Mouse (Mus musculus): ENCODE measurements around the gene Ushbp1. TPM values are rescaled to one million over a fixed set of nuclear protein-coding genes. Genes with fewer than 3 reads are reported as not detected.

The Ushbp1 gene
- polyA plus RNA-seq, 1 experiment from 2014 or later = 5.6 TPM

- 6% methylated on average over 45 of the region's 89 CpGs for WGBS (ENCODE audit: insufficient replicate concordance)
- Histone ChIP-seq H3K9me3 (ENCODE audit: low read length) (no peaks in the 10 kb centered on the region), H3K9ac (replicated peaks) (peak within 1 kb of the TSS; percentile 78), H3K27ac (ENCODE audit: low read depth) (peak within 1 kb of the TSS; percentile 96), H3K4me1 (ENCODE audit: insufficient read depth) (peaks cover 28% of the 10 kb centered on the region), H3K4me3 (ENCODE audit: low read depth, low read length) (peak within 1 kb of the TSS; percentile 70), H3K36me3 (replicated peaks; ENCODE audit: insufficient read depth, low read length) (peaks cover 8% of the 10 kb centered on the region; the same call in 1 of the 2 replicates), H3K4me2 (ENCODE audit: low read depth, low read length) (peak within 1 kb of the TSS; percentile 92), H3K27me3 (ENCODE audit: insufficient read depth, low read length) (peaks cover 16% of the 10 kb centered on the region)
- TF ChIP-seq CTCF (IDR thresholded peaks at IDR 0.05; ENCODE audit: low read depth) = no peak
- TF ChIP-seq EP300 (IDR thresholded peaks at IDR 0.05; ENCODE audit: low read depth) = no peak
- peak; percentile 74 for DNase-seq
- peak; percentile 5 for ATAC-seq
Observed at GRCm38 (mm10) chr8:71381421-71381970, 14.1 kb downstream of the Ushbp1 start, which contains the start of gene Nr2f6. Gene Nr2f6 (minus strand): TSS chr8:71381960.

- peak overlapping the region; percentile 70 for H3K4me3 ChIP-seq (ENCODE audit: low read depth, low read length)
- 5% methylated on average over 70 of the region's 72 CpGs for WGBS (ENCODE audit: insufficient replicate concordance)
Observed at GRCm38 (mm10) chr8:71380178-71381171, 15.1 kb downstream of the Ushbp1 start.

GRCm38 (mm10) chr8:71379512-71380075 lies 16.0 kb downstream of the Ushbp1 start:
- H3K27ac ChIP-seq (ENCODE audit: low read depth) = peak overlapping the region; percentile 96
- TF ChIP-seq CTCF (IDR thresholded peaks at IDR 0.05; ENCODE audit: low read depth) (no peak), EP300 (IDR thresholded peaks at IDR 0.05; ENCODE audit: low read depth) (no peak)

More at GRCm38 (mm10) chr8:71380178-71381171, 15.1 kb downstream of the Ushbp1 start:
- Histone ChIP-seq H3K27ac (ENCODE audit: low read depth) (peak overlapping the region; percentile 96), H3K9ac (replicated peaks) (peak overlapping the region; percentile 78), H3K27me3 (ENCODE audit: insufficient read depth, low read length) (peaks cover 16% of the 10 kb centered on the region), H3K4me2 (ENCODE audit: low read depth, low read length) (peak overlapping the region; percentile 92), H3K4me1 (ENCODE audit: insufficient read depth) (peaks cover 38% of the 10 kb centered on the region), H3K36me3 (replicated peaks; ENCODE audit: insufficient read depth, low read length) (peaks cover 8% of the 10 kb centered on the region; the same call in 1 of the 2 replicates), H3K9me3 (ENCODE audit: low read length) (no peaks in the 10 kb centered on the region)
- DNase-seq = peak; percentile 53
- no peak for ATAC-seq
- TF ChIP-seq EP300 (IDR thresholded peaks at IDR 0.05; ENCODE audit: low read depth) = no peak
- no peak for TF ChIP-seq CTCF (IDR thresholded peaks at IDR 0.05; ENCODE audit: low read depth)

GRCm38 (mm10) chr8:71379008-71379407 lies 16.6 kb downstream of the Ushbp1 start:
- DNase-seq (no peak), ATAC-seq (no peak)
- H3K9me3 ChIP-seq (ENCODE audit: low read length) = no peaks in the 10 kb centered on the region
- peaks cover 39% of the 10 kb centered on the region for H3K4me1 ChIP-seq (ENCODE audit: insufficient read depth)
- H3K9ac ChIP-seq (replicated peaks) = no peak overlapping the region
- WGBS (ENCODE audit: insufficient replicate concordance) = 63% methylated on average over 4 of the region's 4 CpGs
- H3K27ac ChIP-seq (ENCODE audit: low read depth) = 0 out of 2 replicates have a peak overlapping the region, but pooled peaks have one; percentile 22
- H3K27me3 ChIP-seq (ENCODE audit: insufficient read depth, low read length) = peaks cover 16% of the 10 kb centered on the region
- no peak overlapping the region for H3K4me3 ChIP-seq (ENCODE audit: low read depth, low read length)
- H3K4me2 ChIP-seq (ENCODE audit: low read depth, low read length) = peak overlapping the region; percentile 92
- peaks cover 17% of the 10 kb centered on the region; the same call in 1 of the 2 replicates for H3K36me3 ChIP-seq (replicated peaks; ENCODE audit: insufficient read depth, low read length)
- TF ChIP-seq CTCF (IDR thresholded peaks at IDR 0.05; ENCODE audit: low read depth) (no peak), EP300 (IDR thresholded peaks at IDR 0.05; ENCODE audit: low read depth) (no peak)

More at GRCm38 (mm10) chr8:71379512-71380075, 16.0 kb downstream of the Ushbp1 start:
- H3K27me3 ChIP-seq (ENCODE audit: insufficient read depth, low read length) = peaks cover 16% of the 10 kb centered on the region
- H3K36me3 ChIP-seq (replicated peaks; ENCODE audit: insufficient read depth, low read length) = peaks cover 11% of the 10 kb centered on the region; the same call in 1 of the 2 replicates
- no peaks in the 10 kb centered on the region for H3K9me3 ChIP-seq (ENCODE audit: low read length)
- peaks cover 40% of the 10 kb centered on the region for H3K4me1 ChIP-seq (ENCODE audit: insufficient read depth)
- 52% methylated on average over 3 of the region's 3 CpGs for WGBS (ENCODE audit: insufficient replicate concordance)
- H3K4me3 ChIP-seq (ENCODE audit: low read depth, low read length) = peak overlapping the region; percentile 70
- H3K9ac ChIP-seq (replicated peaks) = peak overlapping the region; percentile 78
- DNase-seq (no peak), ATAC-seq (no peak)
- H3K4me2 ChIP-seq (ENCODE audit: low read depth, low read length) = peak overlapping the region; percentile 92

- TF ChIP-seq CTCF (IDR thresholded peaks at IDR 0.05; ENCODE audit: low read depth) = no peak
- no peak for TF ChIP-seq EP300 (IDR thresholded peaks at IDR 0.05; ENCODE audit: low read depth)
- H3K27ac ChIP-seq (ENCODE audit: low read depth) = no peak overlapping the region
- no peak overlapping the region for H3K4me3 ChIP-seq (ENCODE audit: low read depth, low read length)
- peaks cover 16% of the 10 kb centered on the region for H3K27me3 ChIP-seq (ENCODE audit: insufficient read depth, low read length)
- peaks cover 28% of the 10 kb centered on the region for H3K4me1 ChIP-seq (ENCODE audit: insufficient read depth)
- H3K4me2 ChIP-seq (ENCODE audit: low read depth, low read length) = peak overlapping the region; percentile 65; the same call in 1 of the 2 replicates
- peaks cover 30% of the 10 kb centered on the region for H3K36me3 ChIP-seq (replicated peaks; ENCODE audit: insufficient read depth, low read length)
- no peak overlapping the region for H3K9ac ChIP-seq (replicated peaks)
- 65% methylated on average over 8 of the region's 8 CpGs for WGBS (ENCODE audit: insufficient replicate concordance)
- ATAC-seq (no peak), DNase-seq (no peak)
- H3K9me3 ChIP-seq (ENCODE audit: low read length) = no peaks in the 10 kb centered on the region
Observed at GRCm38 (mm10) chr8:71376423-71377030, 19.1 kb downstream of the Ushbp1 start.

Data from liver, postnatal 0 days (tissue).